Mouse (Mus musculus) spleen, adult 2 months (tissue): ENCODE measurements around the gene G6pc3. TPM values are rescaled to one million over a fixed set of nuclear protein-coding genes. Genes with fewer than 3 reads are reported as not detected.
"Not testable (repeated sequence)": the region's sequence is repeated elsewhere in the genome, so short reads cannot be mapped to it uniquely, and the experiment has no call there.

Source experiments
- DNase-seq, 2 experiments: peaks; one replicate each; pipeline versions ENCODE4 v3.0.0 to v3.0.0-alpha.2; 2012 to 2021; ENCODE audit warnings: low spot score in 2 of 2, low read depth in 1 of 2
- H3K27ac ChIP-seq: fragments of 200-500 bp; 2 replicates; pipeline ENCODE4 v1.5.1; 2012; ENCODE audit warnings: low read length, inconsistent platforms; ENCODE audit not compliant: insufficient read depth
- H3K27me3 ChIP-seq: fragments of 200-500 bp; 2 replicates; pipeline ENCODE4 v1.6.1; 2012; ENCODE audit warnings: mild to moderate bottlenecking, moderate library complexity, low read length, inconsistent platforms; ENCODE audit not compliant: control insufficient read depth, insufficient read depth
- H3K36me3 ChIP-seq: fragments of 200-500 bp; 2 replicates; pipeline ENCODE4 v1.6.1; 2012; ENCODE audit warnings: mild to moderate bottlenecking, low read length, inconsistent platforms; ENCODE audit not compliant: control insufficient read depth, insufficient read depth
- H3K4me1 ChIP-seq: fragments of 200-500 bp; 2 replicates; pipeline ENCODE4 v1.6.1; 2011; ENCODE audit warnings: inconsistent platforms; ENCODE audit not compliant: control insufficient read depth, insufficient read depth, insufficient read length
- H3K4me3 ChIP-seq: fragments of 200-500 bp; 2 replicates; pipeline ENCODE4 v1.5.1; 2011; ENCODE audit warnings: mild to moderate bottlenecking, inconsistent platforms; ENCODE audit not compliant: insufficient read depth, insufficient read length; ENCODE audit errors: extremely low read depth
- CTCF ChIP-seq: fragments of 200-500 bp; IDR thresholded peaks from 2 replicates; pipeline ENCODE4 v1.5.1; 2011; ENCODE audit warnings: mild to moderate bottlenecking, inconsistent platforms; ENCODE audit not compliant: insufficient read depth, insufficient read length, insufficient replicate concordance; ENCODE audit errors: extremely low read depth
- POLR2A ChIP-seq: fragments of 200-500 bp; IDR thresholded peaks from 2 replicates; pipeline ENCODE4 v1.6.1; 2011; ENCODE audit warnings: low read depth, low read length, inconsistent platforms
- WGBS: fragments of 180-500 bp; shearing (Covaris S2); methylation state at CpG from one replicate; pipeline ENCODE4 v1.1.7; 2018; 5-methylcytosine and 5-hydroxymethylcytosine counted together
- polyA plus RNA-seq: library from polyadenylated mRNA; depleted of rRNA; stranded (reverse); fragments of >200 nt; gene quantifications from 2 replicates; pipeline ENCODE4 v1.2.3, GENCODE M21; 2012

Gene G6pc3
- polyA plus RNA-seq, 1 experiment: 63.9 TPM

GRCm38 (mm10) chr11:102146531-102146930, 42.9 kb upstream of the G6pc3 start:
- DNase-seq: no peak
- TF ChIP-seq POLR2A: no peak
- no peak for TF ChIP-seq CTCF
- H3K4me1 ChIP-seq: 0 out of 2 replicates have a peak, but pooled peaks cover 3% of the 10 kb centered on the region
- no peak overlapping the region for H3K4me3 ChIP-seq
- no peak overlapping the region for H3K27ac ChIP-seq
- no peaks in the 10 kb centered on the region for H3K36me3 ChIP-seq
- 18% methylated on average over 17 of the region's 17 CpGs for WGBS
- peaks cover 18% of the 10 kb centered on the region for H3K27me3 ChIP-seq

GRCm38 (mm10) chr11:102147213-102147989, 42.0 kb upstream of the G6pc3 start:
- H3K27ac ChIP-seq: no peak overlapping the region
- TF ChIP-seq POLR2A (no peak), CTCF (no peak)
- 19% methylated on average over 34 of the region's 34 CpGs for WGBS
- no peaks in the 10 kb centered on the region for H3K36me3 ChIP-seq
- no peak overlapping the region for H3K4me3 ChIP-seq
- H3K27me3 ChIP-seq: peaks cover 18% of the 10 kb centered on the region
- no peak for DNase-seq
- 0 out of 2 replicates have a peak, but pooled peaks cover 3% of the 10 kb centered on the region for H3K4me1 ChIP-seq

- TF ChIP-seq POLR2A (peak; percentile 16; the same call in 1 of the 2 replicates), CTCF (no peak)
- no peak within 1 kb of the TSS for H3K27ac ChIP-seq
Measured at GRCm38 (mm10) chr11:102156039-102156785, 33.2 kb upstream of the G6pc3 start, which contains the start of gene Tmem101. TSS of gene Tmem101 (minus strand) at chr11:102156404.

GRCm38 (mm10) chr11:102156786-102157089, 32.7 kb upstream of the G6pc3 start:
- DNase-seq: no peak
- Histone ChIP-seq H3K27ac (no peak overlapping the region), H3K27me3 (no peaks in the 10 kb centered on the region), H3K4me1 (peaks cover 2% of the 10 kb centered on the region; the same call in 1 of the 2 replicates), H3K4me3 (no peak overlapping the region), H3K36me3 (peaks cover 6% of the 10 kb centered on the region)
- 13% methylated on average over 1 of the region's 1 CpGs for WGBS
- no peak for TF ChIP-seq CTCF
- no peak for TF ChIP-seq POLR2A

More at GRCm38 (mm10) chr11:102156039-102156785, 33.2 kb upstream of the G6pc3 start, which contains the start of gene Tmem101:
- H3K36me3 ChIP-seq: peaks cover 4% of the 10 kb centered on the region
- DNase-seq: peak; percentile 80
- 1% methylated on average over 37 of the region's 37 CpGs for WGBS
- peak within 1 kb of the TSS; percentile 90 for H3K4me3 ChIP-seq
- H3K4me1 ChIP-seq: peaks cover 2% of the 10 kb centered on the region; the same call in 1 of the 2 replicates
- no peaks in the 10 kb centered on the region for H3K27me3 ChIP-seq

- H3K4me3 ChIP-seq, H3K27ac ChIP-seq, H3K4me1 ChIP-seq, H3K27me3 ChIP-seq, DNase-seq: not testable (repeated sequence)
- peaks cover 13% of the 10 kb centered on the region for H3K36me3 ChIP-seq
- WGBS: 80% methylated on average over 2 of the region's 2 CpGs
Measured at GRCm38 (mm10) chr11:102158024-102158423, 31.4 kb upstream of the G6pc3 start.

- no peak overlapping the region for H3K4me3 ChIP-seq
- no peak for DNase-seq
- no peak overlapping the region for H3K27ac ChIP-seq
- peaks cover 17% of the 10 kb centered on the region for H3K36me3 ChIP-seq
- H3K4me1 ChIP-seq: peaks cover 2% of the 10 kb centered on the region; the same call in 1 of the 2 replicates
- H3K27me3 ChIP-seq: no peaks in the 10 kb centered on the region
- TF ChIP-seq POLR2A: no peak
- TF ChIP-seq CTCF: no peak
- WGBS: 73% methylated on average over 5 of the region's 5 CpGs
Measured at GRCm38 (mm10) chr11:102159781-102160180, 29.6 kb upstream of the G6pc3 start.
